Mouse (Mus musculus): ENCODE results near the gene Stx1a. TPM values are rescaled to one million over a fixed set of nuclear protein-coding genes. Genes with fewer than 3 reads are reported as not detected.

Stx1a gene
- polyA plus RNA-seq, 1 experiment from 2014 or later: 0.26 TPM

- H3K4me3 ChIP-seq (ENCODE audit: inconsistent target): no peak overlapping the region
- H3K36me3 ChIP-seq (ENCODE audit: inconsistent target): no peaks in the 10 kb centered on the region
- no peak overlapping the region for H3K27ac ChIP-seq
- 95% methylated on average over 14 of the region's 14 CpGs for WGBS (ENCODE audit: missing documents)
- H3K79me2 ChIP-seq (ENCODE audit: inconsistent target): no peaks in the 10 kb centered on the region
These were observed 53.1 kb downstream of the Stx1a start for GRCm38 (mm10) chr5:135076368-135076767.

DNA sequence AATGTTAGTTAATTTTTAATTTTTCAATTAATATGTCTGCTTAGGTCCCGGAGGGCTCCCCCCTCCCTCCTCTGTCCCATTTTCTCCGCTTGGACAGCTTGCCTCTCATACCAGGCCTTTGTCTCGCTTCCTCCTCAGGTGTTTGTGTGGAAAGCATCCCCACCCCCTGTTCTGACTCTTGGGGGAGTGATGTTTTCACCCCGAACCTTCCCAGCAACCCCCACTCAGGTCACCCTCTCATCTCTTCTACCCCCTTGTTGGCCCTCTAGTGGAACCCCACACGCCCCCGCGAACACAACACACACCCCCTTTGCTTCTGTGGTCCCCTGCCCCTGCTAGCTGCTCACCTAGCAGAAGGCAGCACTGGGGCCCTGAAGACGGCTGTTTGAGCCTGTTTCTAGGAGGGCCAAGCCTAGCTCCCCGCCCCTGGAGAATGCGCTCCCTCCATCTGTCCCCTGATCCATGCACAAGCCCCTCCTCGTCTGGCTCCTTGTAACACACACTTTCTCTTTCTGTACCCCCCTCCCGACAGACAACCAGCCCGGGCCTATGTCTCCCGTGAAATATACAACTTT is 53.7 kb downstream of the Stx1a start:
- H3K79me2 ChIP-seq (ENCODE audit: inconsistent target): no peaks in the 10 kb centered on the region
- H3K4me3 ChIP-seq (ENCODE audit: inconsistent target): no peak overlapping the region
- H3K36me3 ChIP-seq (ENCODE audit: inconsistent target): no peaks in the 10 kb centered on the region
- 67% methylated on average over 11 of the region's 14 CpGs for WGBS (ENCODE audit: missing documents)
- H3K27ac ChIP-seq: no peak overlapping the region

DNA sequence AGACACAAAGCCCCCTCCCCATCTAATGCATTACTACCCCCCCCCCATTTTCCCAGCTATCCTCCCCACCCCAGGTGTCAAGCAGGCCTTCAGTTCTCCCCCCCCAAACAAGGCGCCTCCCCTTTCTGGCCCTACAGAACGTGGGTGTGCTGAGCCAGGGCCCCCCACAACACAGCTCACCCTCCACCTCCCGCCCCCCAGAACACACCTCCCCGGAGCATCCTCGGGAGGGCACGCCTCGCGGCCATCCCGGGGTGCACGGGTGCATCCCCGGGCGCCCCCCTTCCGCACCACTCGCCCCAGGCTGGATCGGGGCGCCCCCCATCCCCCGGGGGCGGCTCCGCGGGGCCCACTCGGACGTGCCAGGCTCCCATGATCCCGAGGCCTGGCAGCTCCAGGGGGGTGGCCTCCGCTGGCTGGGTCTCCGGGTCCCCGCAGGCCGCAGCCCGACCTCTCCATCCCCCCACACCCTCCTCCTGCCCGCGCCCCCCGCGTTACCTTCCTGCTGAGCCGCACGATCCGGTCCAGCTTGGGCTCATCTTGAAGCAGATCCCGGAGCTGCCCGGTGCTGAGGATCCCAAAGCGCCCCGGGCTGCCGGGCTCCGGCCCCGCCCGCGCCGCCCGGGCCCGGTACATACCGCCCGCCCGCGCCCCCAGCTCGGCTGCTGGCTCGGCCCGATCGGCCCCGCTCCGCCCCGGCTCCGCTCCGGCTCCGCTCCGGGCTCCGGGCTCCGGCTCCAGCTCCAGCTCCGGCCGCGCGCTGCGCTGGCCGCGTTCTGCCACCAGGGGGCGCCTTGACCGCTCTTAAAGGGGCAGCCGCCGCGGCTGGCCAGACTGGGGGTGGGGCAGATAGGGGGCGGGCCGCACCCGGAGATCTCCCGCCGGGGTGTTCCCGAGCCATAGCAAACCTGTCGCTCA is 54.5 kb downstream of the Stx1a start, which contains the start of gene Vps37d:
Gene Vps37d (minus strand): TSS at position 703 of the 918 bp plus-strand sequence.
- WGBS (ENCODE audit: missing documents): 1% methylated on average over 69 of the region's 83 CpGs
- H3K27ac ChIP-seq: no peak within 1 kb of the TSS
- no peaks in the 10 kb centered on the region for H3K36me3 ChIP-seq (ENCODE audit: inconsistent target)
- no peaks in the 10 kb centered on the region for H3K79me2 ChIP-seq (ENCODE audit: inconsistent target)
- peak within 1 kb of the TSS; percentile 8; the same call in 1 of the 2 replicates for H3K4me3 ChIP-seq (ENCODE audit: inconsistent target)

GRCm38 (mm10) chr5:135078482-135078810 is 55.2 kb downstream of the Stx1a start:
- Histone ChIP-seq H3K4me3 (ENCODE audit: inconsistent target) (peak overlapping the region; percentile 8; the same call in 1 of the 2 replicates), H3K36me3 (ENCODE audit: inconsistent target) (no peaks in the 10 kb centered on the region), H3K79me2 (ENCODE audit: inconsistent target) (no peaks in the 10 kb centered on the region), H3K27ac (no peak overlapping the region)
- WGBS (ENCODE audit: missing documents): 4% methylated on average over 11 of the region's 11 CpGs

GRCm38 (mm10) chr5:135079578-135079977 is 56.3 kb downstream of the Stx1a start:
- H3K4me3 ChIP-seq (ENCODE audit: inconsistent target): no peak overlapping the region
- H3K36me3 ChIP-seq (ENCODE audit: inconsistent target): no peaks in the 10 kb centered on the region
- no peaks in the 10 kb centered on the region for H3K79me2 ChIP-seq (ENCODE audit: inconsistent target)
- H3K27ac ChIP-seq: no peak overlapping the region
- WGBS (ENCODE audit: missing documents): 89% methylated on average over 2 of the region's 2 CpGs

- H3K4me3 ChIP-seq (ENCODE audit: inconsistent target): no peak overlapping the region
- no peaks in the 10 kb centered on the region for H3K36me3 ChIP-seq (ENCODE audit: inconsistent target)
- no peak overlapping the region for H3K27ac ChIP-seq
- WGBS (ENCODE audit: missing documents): 95% methylated on average over 5 of the region's 5 CpGs
- H3K79me2 ChIP-seq (ENCODE audit: inconsistent target): no peaks in the 10 kb centered on the region
These were observed 57.3 kb downstream of the Stx1a start for GRCm38 (mm10) chr5:135080539-135080938.

- Histone ChIP-seq H3K27ac (no peak overlapping the region), H3K36me3 (ENCODE audit: inconsistent target) (no peaks in the 10 kb centered on the region), H3K79me2 (ENCODE audit: inconsistent target) (no peaks in the 10 kb centered on the region), H3K4me3 (ENCODE audit: inconsistent target) (no peak overlapping the region)
- 51% methylated on average over 4 of the region's 4 CpGs for WGBS (ENCODE audit: missing documents)
These were observed 63.6 kb downstream of the Stx1a start for GRCm38 (mm10) chr5:135086871-135087270.

- H3K79me2 ChIP-seq (ENCODE audit: inconsistent target): no peaks in the 10 kb centered on the region
- 7% methylated on average over 39 of the region's 39 CpGs for WGBS (ENCODE audit: missing documents)
- H3K4me3 ChIP-seq (ENCODE audit: inconsistent target): no peak within 1 kb of the TSS
- no peaks in the 10 kb centered on the region for H3K36me3 ChIP-seq (ENCODE audit: inconsistent target)
- no peak within 1 kb of the TSS for H3K27ac ChIP-seq
These were observed 66.4 kb downstream of the Stx1a start, which contains the start of gene Mlxipl for GRCm38 (mm10) chr5:135089653-135090052. Mlxipl (plus strand) TSS chr5:135089890.

Other genes starting within 250 kb of the Stx1a start
- gene Tmem270, start 116.7 kb upstream of the Stx1a start, polyA plus RNA-seq (2018): not detected in 3 replicates
- gene Cldn13, start 108.0 kb upstream of the Stx1a start, polyA plus RNA-seq (2018): not detected in 3 replicates
- 1.6 to 3.7 TPM (median 2.0 TPM) in 3 replicates for gene Mettl27, start 91.1 kb upstream of the Stx1a start, polyA plus RNA-seq (2018)
- not detected in 3 replicates for gene Cldn4, start 76.5 kb upstream of the Stx1a start, polyA plus RNA-seq (2018)
- gene Cldn3, start 37.3 kb upstream of the Stx1a start, polyA plus RNA-seq (2018): not detected in 3 replicates
- 9.5 to 22.6 TPM (median 12.8 TPM) in 3 replicates for gene Abhd11, start 14.3 kb upstream of the Stx1a start, polyA plus RNA-seq (2018)
- 15.8 to 18.7 TPM (median 18.1 TPM) in 3 replicates for gene Dnajc30, start 40.7 kb downstream of the Stx1a start, polyA plus RNA-seq (2018)
- 26.6 to 49.6 TPM (median 28.5 TPM) in 3 replicates for gene Bud23, start 41.5 kb downstream of the Stx1a start, polyA plus RNA-seq (2018)
- 0.22 TPM in 1 of 3 replicates, not detected in the others for gene Vps37d, start 54.8 kb downstream of the Stx1a start, polyA plus RNA-seq (2018)
- not detected in 3 replicates for gene Mlxipl, start 66.4 kb downstream of the Stx1a start, polyA plus RNA-seq (2018)
- gene Tbl2, start 126.2 kb downstream of the Stx1a start, polyA plus RNA-seq (2018): 2.9 to 5.8 TPM (median 3.4 TPM) in 3 replicates
- 42.0 to 57.3 TPM (median 42.9 TPM) in 3 replicates for gene Bcl7b, start 144.8 kb downstream of the Stx1a start, polyA plus RNA-seq (2018)
- 46.1 to 52.8 TPM (median 52.5 TPM) in 3 replicates for gene Baz1b, start 163.8 kb downstream of the Stx1a start, polyA plus RNA-seq (2018)
- not detected in 3 replicates for gene Fzd9, start 227.7 kb downstream of the Stx1a start, polyA plus RNA-seq (2018)